Mouse (Mus musculus) liver, postnatal 0 days (tissue): ENCODE data around the gene Vinac1.

Experiments
- CTCF ChIP-seq: sonication (generic); IDR thresholded peaks from 2 replicates; pipeline ENCODE4 v1.5.1; 2016; ENCODE audit warnings: antibody characterized with exemption, low read depth
- EP300 ChIP-seq: IDR thresholded peaks from 2 replicates; pipeline ENCODE4 v1.6.1; 2016; ENCODE audit warnings: antibody characterized with exemption, low read depth, mild to moderate bottlenecking

GRCm38 (mm10) chr2:129081097-129081496 is 33.1 kb upstream of the Vinac1 start:
- peak; percentile 8; the same call in 1 of the 2 replicates for TF ChIP-seq CTCF
- TF ChIP-seq EP300, result no peak
